Mouse (Mus musculus) E14TG2a.4 (cell line): ENCODE measurements at regions not wholly inside any gene's neighbourhood (a gene's known extent, or its start where the extent isn't known, plus 50 kb on each side); places are given as distances from the start of the nearest gene placed in this dataset.

Source experiments
- CTCF ChIP-seq: conservative IDR thresholded peaks from 2 replicates; pipeline ENCODE4 v1.5.1; 2014; ENCODE audit warnings: low read length
- NANOG ChIP-seq: IDR thresholded peaks from 2 replicates; pipeline ENCODE4 v1.6.1; 2014; ENCODE audit warnings: borderline replicate concordance, low read length, mixed read lengths

- TF ChIP-seq CTCF, result no peak
- TF ChIP-seq NANOG, result no peak
These were observed 173.5 kb downstream of the 9530068E07Rik start for GRCm38 (mm10) chr11:52569759-52570158.
